Mouse (Mus musculus): ENCODE data around the gene 4933405O20Rik. TPM values are rescaled to one million over a fixed set of nuclear protein-coding genes. Genes with fewer than 3 reads are reported as not detected.

The 4933405O20Rik gene
- not detected for total RNA-seq (2018; cell fraction: chromatin; rRNA removed)
- not detected for total RNA-seq (2018; cell fraction: cytosol; rRNA removed)
- total RNA-seq (2018; cell fraction: nucleus; rRNA removed): not detected
- not detected in 3 replicates for polyA plus RNA-seq (2018)

GRCm38 (mm10) chr7:50598890-50599289 lies at the start of gene 4933405O20Rik:
TSS of gene 4933405O20Rik (plus strand) at chr7:50599190.
- H3K27ac ChIP-seq: no peak within 1 kb of the TSS
- H3K36me3 ChIP-seq (ENCODE audit: inconsistent target): no peaks in the 10 kb centered on the region
- H3K79me2 ChIP-seq (ENCODE audit: inconsistent target): no peaks in the 10 kb centered on the region
- WGBS (ENCODE audit: missing documents): 69% methylated on average over 3 of the region's 3 CpGs
- H3K4me3 ChIP-seq (ENCODE audit: inconsistent target): no peak within 1 kb of the TSS

GRCm38 (mm10) chr7:50549572-50549971 lies 49.4 kb upstream of the 4933405O20Rik start:
- Histone ChIP-seq H3K79me2 (ENCODE audit: inconsistent target) (no peaks in the 10 kb centered on the region), H3K27ac (no peak overlapping the region), H3K36me3 (ENCODE audit: inconsistent target) (no peaks in the 10 kb centered on the region), H3K4me3 (ENCODE audit: inconsistent target) (no peak overlapping the region)
- 79% methylated on average over 3 of the region's 3 CpGs for WGBS (ENCODE audit: missing documents)

GRCm38 (mm10) chr7:50551426-50551825 lies 47.6 kb upstream of the 4933405O20Rik start:
- WGBS (ENCODE audit: missing documents): 73% methylated on average over 4 of the region's 4 CpGs
- Histone ChIP-seq H3K79me2 (ENCODE audit: inconsistent target) (no peaks in the 10 kb centered on the region), H3K36me3 (ENCODE audit: inconsistent target) (no peaks in the 10 kb centered on the region), H3K4me3 (ENCODE audit: inconsistent target) (no peak overlapping the region), H3K27ac (no peak overlapping the region)

- 84% methylated on average over 3 of the region's 3 CpGs for WGBS (ENCODE audit: missing documents)
- H3K27ac ChIP-seq: no peak overlapping the region
- H3K4me3 ChIP-seq (ENCODE audit: inconsistent target): no peak overlapping the region
- no peaks in the 10 kb centered on the region for H3K79me2 ChIP-seq (ENCODE audit: inconsistent target)
- no peaks in the 10 kb centered on the region for H3K36me3 ChIP-seq (ENCODE audit: inconsistent target)
Observed at GRCm38 (mm10) chr7:50562708-50563107, 36.3 kb upstream of the 4933405O20Rik start.

- Histone ChIP-seq H3K36me3 (ENCODE audit: inconsistent target) (no peaks in the 10 kb centered on the region), H3K27ac (no peak overlapping the region), H3K4me3 (ENCODE audit: inconsistent target) (no peak overlapping the region), H3K79me2 (ENCODE audit: inconsistent target) (no peaks in the 10 kb centered on the region)
- 77% methylated on average over 7 of the region's 7 CpGs for WGBS (ENCODE audit: missing documents)
Observed at GRCm38 (mm10) chr7:50573841-50574240, 25.1 kb upstream of the 4933405O20Rik start.

- H3K79me2 ChIP-seq (ENCODE audit: inconsistent target): no peaks in the 10 kb centered on the region
- WGBS (ENCODE audit: missing documents): 82% methylated on average over 7 of the region's 8 CpGs
- no peaks in the 10 kb centered on the region for H3K36me3 ChIP-seq (ENCODE audit: inconsistent target)
- H3K4me3 ChIP-seq (ENCODE audit: inconsistent target): no peak overlapping the region
- no peak overlapping the region for H3K27ac ChIP-seq
Observed at GRCm38 (mm10) chr7:50588642-50589424, 10.2 kb upstream of the 4933405O20Rik start.

GRCm38 (mm10) chr7:50614101-50614500 lies 15.1 kb downstream of the 4933405O20Rik start:
- Histone ChIP-seq H3K27ac (no peak overlapping the region), H3K79me2 (ENCODE audit: inconsistent target) (no peaks in the 10 kb centered on the region), H3K36me3 (ENCODE audit: inconsistent target) (no peaks in the 10 kb centered on the region), H3K4me3 (ENCODE audit: inconsistent target) (no peak overlapping the region)
- WGBS (ENCODE audit: missing documents): 83% methylated on average over 2 of the region's 2 CpGs

GRCm38 (mm10) chr7:50629186-50629585 lies 30.2 kb downstream of the 4933405O20Rik start:
- Histone ChIP-seq H3K79me2 (ENCODE audit: inconsistent target) (no peaks in the 10 kb centered on the region), H3K27ac (no peak overlapping the region), H3K36me3 (ENCODE audit: inconsistent target) (no peaks in the 10 kb centered on the region), H3K4me3 (ENCODE audit: inconsistent target) (no peak overlapping the region)
- 71% methylated on average over 3 of the region's 3 CpGs for WGBS (ENCODE audit: missing documents)

- H3K36me3 ChIP-seq (ENCODE audit: inconsistent target): no peaks in the 10 kb centered on the region
- 76% methylated on average over 2 of the region's 2 CpGs for WGBS (ENCODE audit: missing documents)
- no peaks in the 10 kb centered on the region for H3K79me2 ChIP-seq (ENCODE audit: inconsistent target)
- no peak overlapping the region for H3K4me3 ChIP-seq (ENCODE audit: inconsistent target)
- no peak overlapping the region for H3K27ac ChIP-seq
Observed at GRCm38 (mm10) chr7:50633147-50633546, 34.2 kb downstream of the 4933405O20Rik start.
